Mouse (Mus musculus): Measurements from ENCODE around the gene Ncbp1.

GRCm38 (mm10) chr4:46119514-46120094 is 18.8 kb upstream of the Ncbp1 start:
- TF ChIP-seq CTCF (IDR thresholded peaks at IDR 0.05; ENCODE audit: low read depth), result peak; percentile 12; the same call in 1 of the 2 replicates
- no peak for TF ChIP-seq EP300 (optimal IDR thresholded peaks at IDR 0.05)

Measured in stomach, postnatal 0 days (tissue).